Mouse (Mus musculus): ENCODE data around the gene Sost.

The Sost gene

DNA sequence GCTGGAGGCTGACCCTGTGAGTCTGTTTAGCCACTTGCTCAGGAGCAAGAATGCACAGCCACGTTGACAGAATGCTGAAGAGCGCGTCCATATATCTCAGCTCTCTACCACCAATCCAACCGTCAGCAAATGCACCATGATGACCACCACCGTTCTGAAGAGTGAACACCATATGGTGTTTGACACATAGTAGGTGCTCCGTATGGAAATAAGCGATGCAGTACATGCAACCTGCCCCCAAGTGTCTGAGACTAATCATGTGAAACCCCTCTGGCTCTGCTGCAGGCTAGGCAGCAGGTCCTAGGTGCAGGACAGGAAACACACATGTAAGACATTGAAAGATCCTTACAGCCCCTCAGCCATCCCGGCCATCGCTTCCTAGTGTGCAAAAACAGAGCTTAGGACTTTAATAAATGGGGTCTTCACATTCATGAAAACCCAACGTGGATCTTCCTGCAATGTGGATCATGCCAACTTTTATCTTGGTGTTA is 16.7 kb upstream of the Sost start:
- in situ Hi-C loops (cut with MboI, MseI): no loop called here

DNA sequence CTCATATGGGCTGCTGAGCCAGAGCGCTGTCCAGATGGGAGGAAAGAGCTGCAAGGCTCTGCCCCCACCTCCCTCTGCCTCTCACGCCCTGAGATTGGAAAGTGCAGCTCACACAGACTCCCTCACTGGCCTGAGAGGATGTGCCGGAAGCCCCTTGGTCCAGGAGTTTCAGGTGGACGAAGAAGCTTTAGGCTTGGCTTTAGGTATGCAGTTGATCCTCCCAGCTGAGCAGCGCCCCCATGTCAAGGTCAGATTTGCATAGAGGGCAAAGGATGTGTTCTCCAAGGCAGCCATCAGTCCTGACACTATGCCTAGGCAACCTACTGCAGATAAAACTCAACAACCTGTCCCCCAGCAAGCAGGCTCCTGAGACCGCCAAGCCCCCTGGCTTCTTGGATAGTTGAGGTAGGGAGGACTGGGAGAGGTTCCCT is 16.2 kb upstream of the Sost start:
- in situ Hi-C loops (cut with MboI, MseI): no loop called here

DNA sequence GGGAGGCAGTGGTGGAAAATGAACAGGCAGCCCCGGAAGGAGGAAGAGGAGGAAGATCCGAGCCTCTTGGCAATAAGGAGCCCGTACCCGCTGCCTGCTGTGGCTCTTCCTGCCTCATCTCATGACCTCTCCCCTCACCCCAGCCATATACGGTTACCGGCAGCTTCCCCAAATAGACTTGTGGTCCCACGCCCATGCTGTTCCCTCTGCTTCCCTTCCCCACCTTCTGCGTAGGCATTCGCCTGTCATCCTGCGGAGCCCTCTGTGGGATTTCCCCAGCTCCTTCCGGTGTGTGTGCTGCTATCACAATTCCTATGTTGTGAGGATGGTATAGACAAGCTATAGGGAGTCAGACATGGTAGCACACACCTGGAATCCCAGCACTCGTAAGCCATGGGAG is 15.0 kb upstream of the Sost start:
- in situ Hi-C loops (cut with MboI, MseI): no loop called here

DNA sequence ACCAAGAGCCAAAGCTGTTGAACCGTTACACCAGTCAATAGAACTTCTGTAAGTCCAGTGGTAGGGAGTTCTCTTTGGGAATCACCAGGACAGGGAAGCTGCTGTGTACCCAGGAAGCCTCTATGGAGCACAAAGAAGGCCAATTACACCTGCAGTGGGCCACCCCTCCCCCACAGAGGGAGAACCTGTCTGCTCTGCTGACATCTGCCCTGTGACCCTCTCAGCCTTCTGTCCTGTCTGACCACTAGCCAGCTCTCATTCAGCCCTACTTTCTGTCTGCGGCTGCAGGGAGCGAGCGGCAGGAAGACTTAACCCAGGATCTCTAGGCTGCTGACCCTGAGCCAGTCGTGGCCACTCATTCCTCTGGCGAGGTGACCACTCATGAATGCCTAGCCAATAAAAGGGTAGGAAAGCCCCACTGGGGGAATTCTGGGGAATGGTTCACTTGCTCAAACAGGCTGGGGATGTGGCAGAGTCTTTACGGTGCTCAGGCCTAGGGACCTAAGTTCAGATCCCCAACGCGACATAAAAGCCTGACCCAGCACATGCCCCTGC is 13.9 kb upstream of the Sost start:
- in situ Hi-C loops (cut with MboI, MseI): no loop called here

DNA sequence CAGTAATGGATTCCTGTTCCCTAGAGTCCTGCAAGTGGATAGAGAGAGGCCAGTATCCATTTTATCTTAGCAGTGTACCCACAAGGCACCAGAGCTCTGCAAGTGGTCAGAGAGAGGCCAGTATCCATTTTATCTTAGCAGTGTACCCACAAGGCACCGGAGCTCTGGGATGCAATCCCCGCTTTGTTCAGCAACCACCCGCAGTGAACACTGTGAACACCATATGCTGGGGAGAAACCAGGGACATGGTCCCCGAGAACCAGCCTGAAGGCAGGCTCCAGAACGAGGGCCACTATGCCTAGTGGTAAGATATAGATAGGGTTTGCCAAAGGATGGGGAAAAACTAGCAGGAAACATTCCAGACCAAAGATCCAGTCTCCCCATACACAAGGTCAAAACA is 12.3 kb upstream of the Sost start:
- in situ Hi-C loops (cut with MboI, MseI): no loop called here

DNA sequence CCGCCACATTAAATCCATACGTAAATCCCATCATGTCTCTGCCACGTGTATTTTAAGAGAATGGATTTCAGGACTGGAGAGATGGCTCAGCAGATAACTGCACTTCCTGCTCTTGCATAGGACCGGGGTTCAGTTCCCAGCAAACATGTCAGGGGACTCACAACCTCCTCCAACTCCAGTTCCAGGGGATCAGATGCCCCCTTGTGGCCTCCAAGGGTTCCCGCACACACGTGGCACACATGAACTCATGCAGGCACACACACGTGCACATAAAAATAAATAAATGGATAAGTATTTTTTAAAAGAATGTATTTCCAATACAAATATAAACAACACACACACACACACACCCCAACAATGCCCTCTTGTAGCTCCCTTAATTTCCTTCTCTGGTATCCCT is 10.1 kb upstream of the Sost start:
- in situ Hi-C loops (cut with MboI, MseI): no loop called here

DNA sequence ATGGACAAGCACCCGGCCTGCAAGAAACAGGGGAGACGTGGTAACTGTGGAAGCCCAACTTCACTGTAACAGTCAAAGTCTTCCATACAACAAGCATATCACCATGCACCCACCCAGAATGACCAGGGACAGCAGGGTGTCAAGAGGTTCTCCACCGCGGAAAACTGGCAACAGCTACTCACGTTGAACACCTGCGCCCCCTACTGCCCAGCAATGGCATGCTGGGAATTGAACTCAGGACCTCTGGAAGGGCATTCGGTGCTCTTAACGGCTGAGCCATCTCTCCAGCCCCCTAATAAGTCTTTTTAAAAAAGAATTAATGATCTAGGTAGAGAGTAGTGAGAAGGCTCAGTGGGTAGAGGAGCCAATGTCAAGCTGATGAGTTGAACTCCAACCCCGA is 8.1 kb upstream of the Sost start:
- in situ Hi-C loops (cut with MboI, MseI): loop anchor here (5.0 kb wide), 1 partner anchor 148 kb away; no protein-coding TSS in a partner anchor

DNA sequence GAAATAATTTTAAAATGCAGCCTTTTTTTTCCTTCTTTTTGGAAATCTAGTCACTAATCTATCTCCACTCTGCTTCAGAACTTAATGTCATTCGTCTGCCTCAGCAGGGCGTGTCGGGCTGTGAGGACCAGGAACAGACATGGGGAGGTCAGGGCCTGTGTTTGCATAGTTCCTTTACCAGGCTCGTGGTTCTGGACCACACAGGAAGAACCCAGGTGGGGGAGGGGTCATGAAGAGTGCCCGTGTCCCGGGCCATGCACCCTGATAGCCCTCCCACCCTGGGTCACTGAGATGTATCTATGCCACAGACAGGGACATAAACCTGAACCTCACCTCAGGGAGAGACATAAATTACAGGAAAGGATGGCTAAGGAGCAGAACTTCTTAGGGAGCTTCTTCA is 7.4 kb upstream of the Sost start:
- in situ Hi-C loops (cut with MboI, MseI): loop anchor here (5.0 kb wide), 1 partner anchor 147 kb away; no protein-coding TSS in a partner anchor

DNA sequence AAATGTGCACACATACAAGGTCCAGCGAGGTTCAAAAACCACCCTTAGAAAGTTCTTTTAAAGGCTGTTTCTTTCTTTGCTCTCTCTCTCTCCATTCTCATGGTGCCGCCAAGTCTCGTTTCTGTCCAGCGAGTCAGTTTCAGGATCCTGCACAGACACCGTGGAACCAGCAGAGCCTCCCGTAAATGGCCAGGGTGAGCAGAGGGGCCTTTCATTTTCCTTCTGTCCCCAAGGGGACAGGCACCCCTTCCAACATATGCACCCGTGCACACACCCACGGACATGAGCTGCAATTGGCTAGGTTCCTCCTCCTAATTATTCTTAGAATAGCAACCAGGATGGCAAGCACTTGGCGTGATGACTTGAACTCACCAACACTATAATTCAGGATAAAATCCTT is 6.7 kb upstream of the Sost start:
- in situ Hi-C loops (cut with MboI, MseI): loop anchor here (5.0 kb wide), 1 partner anchor 146 kb away; no protein-coding TSS in a partner anchor

DNA sequence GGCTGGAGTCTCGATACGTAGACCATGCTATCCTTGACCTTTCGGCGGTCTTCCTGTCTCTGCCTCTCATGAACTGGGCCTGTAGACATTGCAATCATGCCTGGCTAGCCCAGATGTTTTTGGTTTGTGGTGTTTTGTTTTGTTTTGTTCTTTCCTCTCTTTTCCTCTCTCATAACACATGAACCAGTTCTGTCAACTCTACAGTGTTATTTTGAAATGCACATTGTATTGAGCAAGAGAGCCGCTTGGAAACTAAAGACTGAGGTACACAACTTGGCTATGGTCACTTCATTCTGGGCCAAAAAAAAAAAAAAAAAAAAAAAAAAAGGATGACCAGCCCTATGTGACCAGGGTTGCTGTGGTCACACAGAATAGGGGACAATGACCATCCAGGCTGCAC is 5.8 kb upstream of the Sost start:
- in situ Hi-C loops (cut with MboI, MseI): loop anchor here (5.0 kb wide), 1 partner anchor 145 kb away; no protein-coding TSS in a partner anchor

DNA sequence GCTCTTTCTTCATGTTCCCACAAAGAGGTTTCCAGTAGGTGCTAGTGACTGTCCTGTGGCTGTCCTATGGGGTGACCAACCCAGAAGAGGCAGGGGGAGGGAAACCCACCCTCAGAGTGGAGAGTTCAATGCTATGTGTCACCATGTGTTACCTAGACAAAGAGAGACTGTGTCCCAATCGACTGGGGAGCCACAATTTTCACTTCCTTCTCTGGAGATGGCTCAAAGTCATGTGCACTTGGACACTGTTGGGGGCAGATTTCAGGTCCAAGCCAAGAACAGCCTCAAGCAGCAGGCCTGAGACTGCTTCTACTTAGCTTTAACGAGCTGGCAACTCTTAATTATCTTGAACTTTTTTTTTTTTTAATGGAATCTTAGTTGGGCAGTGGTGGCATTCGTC is 5.3 kb upstream of the Sost start:
- in situ Hi-C loops (cut with MboI, MseI): loop anchor here (5.0 kb wide), 1 partner anchor 145 kb away; no protein-coding TSS in a partner anchor

DNA sequence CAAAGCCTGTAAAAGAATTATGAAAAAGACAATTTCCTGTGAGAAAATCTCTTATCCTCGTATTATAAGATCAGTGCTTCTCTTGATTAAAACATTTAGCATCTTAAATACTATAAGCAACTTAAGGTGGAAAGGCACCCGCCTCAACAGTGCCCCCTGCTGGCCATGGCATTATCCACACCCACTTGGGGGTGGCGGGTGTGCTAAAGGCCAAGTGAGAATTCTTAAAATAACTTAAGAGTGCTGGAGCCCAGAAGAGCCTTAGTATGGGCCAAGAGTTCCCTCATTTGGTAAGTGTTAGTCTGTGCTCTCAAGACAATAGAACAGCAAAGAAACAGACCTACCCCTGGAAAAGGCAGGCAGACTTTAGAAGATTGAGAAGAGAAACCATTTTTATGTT is 4.6 kb upstream of the Sost start:
- in situ Hi-C loops (cut with MboI, MseI): loop anchor here (5.0 kb wide), 1 partner anchor 144 kb away; no protein-coding TSS in a partner anchor

DNA sequence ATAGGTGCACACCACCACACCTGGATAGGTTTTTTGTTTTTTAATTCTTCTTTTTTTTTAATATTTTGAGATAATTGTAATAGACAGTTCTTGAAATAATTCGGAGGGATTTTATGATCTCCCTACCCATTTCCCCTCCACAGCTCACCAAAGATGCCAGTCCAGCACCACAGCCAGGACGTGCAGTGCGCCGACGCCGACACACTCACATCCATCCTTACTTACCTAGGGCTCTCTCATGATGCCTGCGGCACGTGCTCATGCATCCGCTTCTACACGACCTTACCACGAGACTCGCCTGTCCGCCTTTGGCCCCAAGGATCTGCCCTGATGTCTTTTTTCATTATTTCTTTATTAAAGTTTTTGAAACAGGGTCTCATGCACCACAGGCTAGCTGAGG is 3.0 kb upstream of the Sost start:
- in situ Hi-C loops (cut with MboI, MseI): loop anchor here (5.0 kb wide), 2 partner anchors 48 to 143 kb away; no protein-coding TSS in a partner anchor

DNA sequence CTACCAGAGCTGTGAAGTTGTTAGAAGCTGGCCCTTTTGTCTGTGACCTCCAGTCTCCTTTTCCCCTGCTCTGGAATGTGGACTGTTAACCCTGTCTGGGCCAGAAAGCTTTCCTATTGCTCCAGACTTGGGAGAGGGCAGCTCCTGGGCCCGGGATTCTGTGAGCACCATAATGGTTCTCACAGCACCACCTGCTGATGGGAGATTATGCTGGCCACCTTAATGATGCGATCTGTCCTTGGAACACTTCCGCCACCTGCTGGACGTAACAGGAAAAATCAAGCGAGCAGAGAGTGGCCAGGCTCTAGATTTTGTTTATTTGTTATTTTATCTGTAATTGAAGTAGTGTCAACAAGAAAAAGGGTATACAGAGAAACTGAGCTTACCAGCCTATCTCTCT is 2.0 kb upstream of the Sost start:
- in situ Hi-C loops (cut with MboI, MseI): loop anchor here (5.0 kb wide), 1 partner anchor 46 kb away; no protein-coding TSS in a partner anchor

DNA sequence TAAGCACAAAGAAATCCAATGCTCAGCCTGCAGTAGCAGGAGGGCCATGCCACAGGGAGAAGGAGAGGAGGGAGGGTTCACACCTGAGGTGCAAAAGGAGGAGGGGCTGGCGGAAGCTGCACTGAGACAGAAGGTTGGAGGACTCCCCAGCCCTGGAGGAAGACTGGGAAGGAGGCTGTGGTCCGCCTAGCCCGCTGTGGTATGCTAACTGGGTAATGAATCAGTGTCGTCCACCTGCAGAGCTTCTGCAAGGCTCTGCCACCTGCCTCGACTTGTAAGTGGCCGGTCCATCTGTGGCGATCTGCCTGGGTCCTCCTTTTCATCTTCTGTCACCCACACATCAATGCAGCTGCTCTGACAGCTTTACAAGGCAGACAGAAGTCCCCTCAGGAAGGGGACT is 1.5 kb upstream of the Sost start:
- in situ Hi-C loops (cut with MboI, MseI): loop anchor here (5.0 kb wide), 1 partner anchor 46 kb away; no protein-coding TSS in a partner anchor

DNA sequence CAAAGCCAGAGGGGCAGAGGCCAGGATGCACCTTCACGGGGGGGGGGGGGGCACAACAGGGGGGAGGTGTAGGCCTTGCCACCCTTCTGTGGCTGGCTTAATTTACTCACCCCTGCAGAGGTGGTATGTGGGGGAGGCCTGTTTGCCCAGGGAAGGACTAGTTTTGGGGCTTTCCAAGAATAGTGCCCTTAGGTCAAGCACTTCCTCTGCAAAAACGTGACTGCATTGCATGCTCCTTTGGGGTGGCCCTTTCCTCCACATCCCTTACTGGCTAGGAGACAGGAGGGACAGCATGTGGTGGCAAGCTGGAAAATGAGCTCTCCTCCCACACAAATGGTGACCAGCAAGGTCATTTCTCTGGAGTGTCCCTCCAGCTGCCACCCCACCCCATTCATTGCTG is 1.3 kb downstream of the Sost start:
- in situ Hi-C loops (cut with MboI, MseI): loop anchor here (5.0 kb wide), 1 partner anchor 43 kb away; no protein-coding TSS in a partner anchor

DNA sequence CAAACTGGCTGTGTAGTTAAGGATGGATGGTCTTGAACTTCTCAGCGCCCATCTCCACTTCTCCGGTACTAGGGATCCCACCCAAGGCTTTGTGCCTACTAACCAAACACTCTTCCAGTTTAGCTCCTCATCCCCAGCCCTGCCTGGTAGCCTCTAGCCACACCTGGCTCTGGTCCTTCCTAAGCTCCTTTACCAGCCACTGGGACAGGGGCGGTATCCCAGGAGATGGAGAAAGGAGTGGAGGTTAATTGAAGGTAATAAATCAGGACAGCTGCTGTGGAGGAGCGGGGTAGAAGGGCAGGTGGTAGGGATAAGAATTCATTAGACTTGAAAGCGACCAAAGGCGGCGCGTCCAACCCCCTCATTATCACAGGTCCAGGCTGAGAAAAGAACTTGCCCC is 2.2 kb downstream of the Sost start:
- in situ Hi-C loops (cut with MboI, MseI): loop anchor here (5.0 kb wide), 1 partner anchor 42 kb away; no protein-coding TSS in a partner anchor

DNA sequence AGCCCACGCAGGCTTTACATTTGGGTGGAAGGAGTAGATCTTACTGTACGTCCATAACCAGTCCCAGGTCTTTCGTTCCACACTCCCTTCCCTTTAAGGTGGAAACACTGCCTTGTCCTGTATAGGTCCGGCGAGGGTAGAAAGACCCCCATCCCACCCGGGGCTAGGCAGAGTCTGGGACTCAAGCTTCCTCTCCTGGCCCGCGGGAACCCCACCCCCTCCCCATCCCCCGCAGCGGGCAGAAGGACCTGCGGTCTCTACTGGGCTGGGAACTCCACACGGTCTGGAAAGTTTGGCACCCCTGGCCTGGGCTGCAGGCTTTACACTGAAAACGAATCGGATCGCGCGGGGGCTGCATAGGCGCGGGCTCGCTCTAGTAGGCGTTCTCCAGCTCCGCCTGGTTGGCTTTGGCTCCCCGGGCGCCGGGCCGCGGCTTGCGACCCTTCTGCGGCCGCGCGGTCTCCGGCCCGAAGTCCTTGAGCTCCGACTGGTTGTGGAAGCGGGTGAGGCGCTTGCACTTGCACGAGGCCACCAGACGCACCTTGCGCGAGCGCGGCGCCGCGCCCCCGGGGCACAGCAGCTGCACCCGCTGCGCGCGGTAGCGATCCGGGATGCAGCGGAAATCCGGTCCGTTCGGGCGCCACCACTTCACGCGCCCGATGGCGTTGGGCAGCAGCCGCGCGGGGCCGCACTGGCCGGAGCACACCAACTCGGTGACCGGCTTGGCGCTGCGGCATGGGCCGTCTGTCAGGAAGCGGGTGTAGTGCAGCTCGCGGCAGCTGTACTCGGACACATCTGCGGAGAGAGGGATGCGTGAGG is 3.1 kb downstream of the Sost start:
- in situ Hi-C loops (cut with MboI, MseI): no loop called here

DNA sequence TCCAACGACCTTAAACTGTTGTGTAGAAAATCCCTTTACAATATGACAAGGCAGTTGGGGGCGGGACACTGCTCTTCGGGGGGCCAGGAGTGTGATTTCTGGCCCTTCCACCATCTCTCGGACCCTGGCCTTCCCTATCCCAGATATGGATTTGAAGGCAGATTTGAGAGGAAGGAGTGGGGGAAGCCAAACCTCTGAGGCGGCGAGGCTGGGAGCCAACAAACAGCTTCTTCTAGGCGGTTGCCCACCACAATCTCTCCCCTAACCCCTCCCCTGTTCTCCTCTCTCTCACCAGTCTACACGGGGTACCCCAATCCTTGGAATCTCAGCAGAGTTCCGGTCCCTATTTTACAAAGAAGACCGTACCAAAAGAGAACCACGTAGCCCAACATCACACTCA is 3.8 kb downstream of the Sost start:
- in situ Hi-C loops (cut with MboI, MseI): no loop called here

DNA sequence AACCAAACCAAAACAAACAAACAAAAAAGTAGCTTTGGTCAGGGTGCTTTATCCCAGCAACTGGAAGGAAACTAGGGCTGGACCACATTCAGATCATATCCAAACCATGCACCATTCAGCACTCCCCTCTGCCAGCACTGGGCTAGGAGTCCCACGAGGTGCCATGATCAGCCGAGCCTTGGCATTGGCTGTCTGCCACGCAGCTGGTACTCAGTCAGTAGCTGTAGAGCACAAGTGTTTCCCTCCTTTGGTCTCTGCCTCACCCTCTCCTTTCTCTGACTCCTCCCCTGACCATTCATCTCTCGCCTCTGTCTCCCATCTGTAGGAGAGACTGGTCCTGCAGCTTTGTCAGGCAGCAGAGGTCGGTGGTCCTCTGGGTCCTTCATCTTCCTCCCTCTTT is 9.3 kb downstream of the Sost start:
- in situ Hi-C loops (cut with MboI, MseI): no loop called here

DNA sequence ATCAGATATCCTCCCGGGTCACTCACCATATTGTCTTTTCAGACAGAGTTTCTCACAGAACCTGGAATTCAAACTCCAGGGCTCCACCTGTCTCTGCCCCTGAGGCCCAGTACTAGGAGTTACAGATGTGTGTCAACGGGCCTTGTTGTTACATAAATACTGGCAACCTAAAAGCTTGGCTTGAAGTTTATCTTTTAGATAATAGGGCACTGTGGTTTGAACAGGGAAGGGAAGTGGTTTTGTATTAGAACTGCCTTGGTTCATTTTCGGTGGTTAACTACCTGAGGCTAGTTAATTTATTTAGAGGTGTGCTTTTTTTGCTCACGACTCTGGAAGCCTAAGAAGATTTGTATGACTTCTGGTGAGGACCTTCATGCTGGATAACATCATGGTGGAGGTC is 13.4 kb downstream of the Sost start:
- in situ Hi-C loops (cut with MboI, MseI): no loop called here

DNA sequence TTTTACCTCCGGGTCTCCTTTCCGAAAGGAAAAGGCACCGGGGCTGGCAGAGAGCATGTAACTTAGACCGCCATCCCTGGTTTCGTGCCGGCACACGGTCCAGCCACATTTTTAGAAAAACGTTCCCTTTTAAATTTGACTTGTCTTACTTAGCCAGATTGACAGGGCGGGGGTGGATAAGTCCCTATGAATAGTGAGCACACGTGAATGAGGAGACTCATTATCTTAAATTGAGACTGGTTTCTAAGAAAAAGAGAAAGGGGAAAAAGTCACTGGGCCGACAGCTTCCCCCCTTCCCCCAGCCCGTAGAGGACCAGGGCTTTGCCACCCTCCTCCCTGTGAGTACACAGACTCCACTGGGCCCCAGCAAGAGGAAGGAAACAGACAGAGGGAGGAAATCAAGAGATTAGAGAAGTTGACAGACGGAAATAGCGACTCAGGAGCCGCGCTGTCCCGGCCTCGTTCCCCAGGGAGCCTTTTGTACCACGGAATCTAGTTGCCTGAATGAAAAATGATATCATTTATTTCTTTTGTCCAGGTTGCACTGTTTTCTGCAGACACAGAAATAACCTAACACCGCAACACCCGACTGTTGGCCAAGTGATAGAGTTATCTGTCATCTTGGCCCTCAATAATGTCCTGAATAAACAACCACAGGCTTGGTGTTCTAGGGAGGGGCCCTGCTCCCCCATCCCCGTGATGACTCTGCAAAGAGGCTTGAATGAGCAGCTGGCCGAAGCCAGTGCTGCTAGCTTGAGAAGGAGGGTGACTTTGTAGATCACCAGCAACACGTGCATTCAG is 14.1 kb downstream of the Sost start:
- in situ Hi-C loops (cut with MboI, MseI): no loop called here
